Mouse (Mus musculus): Measurements from ENCODE around the gene Smpd1.
A peak's percentile ranks its signal among the peaks of the same experiment; 100 is the strongest.

Gene Smpd1

DNA sequence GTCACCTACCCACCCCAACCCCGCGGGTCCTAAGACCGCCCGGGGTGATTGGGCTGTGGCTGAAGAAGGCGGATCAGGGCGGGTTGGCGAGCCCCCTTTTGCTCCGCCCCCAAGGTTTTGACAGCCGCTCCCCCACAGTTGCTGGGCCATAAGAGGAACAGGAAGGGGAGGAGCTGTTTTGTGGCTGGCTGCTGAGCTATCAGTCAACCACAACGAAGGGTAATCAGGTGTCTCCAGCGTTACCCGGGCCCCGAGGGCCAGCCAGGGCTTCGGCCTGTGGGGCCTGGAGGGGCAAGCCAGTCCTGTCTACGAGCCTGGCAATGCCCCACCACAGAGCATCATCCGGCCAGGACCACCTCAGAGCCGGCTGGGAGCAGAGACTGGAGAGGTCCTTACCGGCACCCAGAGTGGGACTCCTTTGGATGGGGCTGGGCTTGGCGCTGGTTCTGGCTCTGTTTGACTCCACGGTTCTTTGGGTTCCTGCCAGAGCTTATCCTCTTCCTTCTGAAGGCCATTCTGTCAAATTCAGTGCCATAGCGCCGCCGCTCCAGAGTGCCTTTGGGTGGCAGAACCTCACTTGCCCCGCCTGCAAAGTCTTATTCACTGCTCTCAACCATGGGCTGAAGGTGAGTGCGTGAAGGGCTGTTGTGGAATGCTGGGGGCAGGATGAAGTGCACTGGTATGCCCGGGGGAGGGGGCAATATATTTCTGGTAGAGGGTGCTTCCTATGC lies at the start of gene Smpd1:
TSS of gene Smpd1 (plus strand) at position 149 of the 731 bp plus-strand sequence.
- DNase-seq (ENCODE audit: low read depth), result peak; percentile 89

DNA sequence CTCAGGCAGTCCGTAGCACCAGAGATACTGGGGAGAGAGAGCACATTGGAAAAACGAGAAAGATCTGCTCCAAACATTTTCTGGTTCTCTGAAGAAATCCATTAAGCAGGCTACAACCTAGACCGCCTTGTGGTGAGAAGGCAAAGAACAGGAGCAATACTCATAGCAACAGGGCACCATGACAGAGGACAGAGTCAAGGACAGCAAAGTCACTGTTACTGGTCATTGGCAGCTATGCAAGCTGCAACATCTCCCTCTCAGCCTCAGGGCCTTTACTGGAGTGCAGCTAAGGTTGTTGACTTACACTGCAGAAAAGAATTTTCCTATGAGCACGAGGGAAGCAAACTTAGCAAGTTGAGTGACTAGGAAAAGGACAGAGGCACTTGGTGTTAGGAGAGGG lies 46.9 kb upstream of the Smpd1 start:
- DNase-seq (ENCODE audit: low read depth), result no peak

DNA sequence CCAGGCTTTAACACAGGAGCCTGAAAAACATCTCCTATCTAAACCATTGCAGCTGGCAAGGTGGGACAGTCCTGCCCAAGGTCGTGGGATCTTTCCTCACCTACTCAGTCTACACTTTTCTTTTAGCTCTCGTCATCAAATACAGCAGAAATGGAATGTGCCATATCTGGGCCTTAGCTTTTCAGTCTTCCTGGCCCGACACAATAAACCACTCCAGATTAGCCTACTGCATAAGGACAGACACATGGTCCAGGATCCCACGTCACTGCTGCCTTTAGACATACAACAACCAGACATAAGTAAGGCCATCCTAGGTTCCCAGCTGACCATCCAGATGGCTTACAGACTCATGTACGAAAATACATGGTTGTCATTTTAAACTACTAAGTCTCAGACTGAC lies 44.0 kb upstream of the Smpd1 start:
- DNase-seq (ENCODE audit: low read depth), result no peak

DNA sequence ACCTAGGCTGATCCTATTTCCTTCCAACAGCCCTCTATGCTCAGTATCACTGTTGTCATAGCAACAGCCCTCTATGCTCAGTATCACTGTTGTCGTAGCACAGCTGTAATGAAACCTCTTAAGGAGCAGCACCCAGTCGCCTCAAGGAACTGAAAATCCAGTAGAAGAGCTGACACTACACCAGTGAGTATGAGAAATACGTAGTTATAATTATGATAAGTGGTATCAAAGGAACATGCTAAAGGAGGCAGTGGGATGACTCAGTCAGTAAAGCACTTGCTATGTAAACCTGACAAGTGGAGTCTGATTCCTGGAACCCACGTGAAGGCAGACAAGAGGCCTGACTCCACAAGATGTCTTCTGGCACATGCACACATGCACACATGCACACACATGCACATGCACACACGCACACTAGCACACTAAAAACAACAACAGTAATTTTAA lies 40.3 kb upstream of the Smpd1 start:
- DNase-seq (ENCODE audit: low read depth), result no peak

DNA sequence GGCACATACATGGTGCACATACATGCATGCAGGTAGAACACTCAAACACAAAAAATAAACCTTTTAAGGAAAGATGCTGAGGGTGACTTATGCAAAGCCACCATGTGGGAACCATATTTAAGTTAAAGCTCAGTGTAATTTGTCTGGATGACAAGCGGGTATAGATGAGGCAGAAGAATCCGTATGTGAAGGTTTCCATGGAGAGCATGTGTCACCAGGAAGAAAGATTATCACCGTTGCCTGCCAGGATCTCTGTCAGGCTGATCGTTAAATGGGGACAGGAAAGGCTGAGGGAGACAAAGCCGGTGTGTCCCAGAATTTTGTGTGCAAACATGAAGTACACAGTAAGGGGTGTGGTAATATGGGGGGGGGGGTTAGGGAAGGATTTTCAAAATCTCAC lies 39.6 kb upstream of the Smpd1 start:
- no peak for DNase-seq (ENCODE audit: low read depth)

DNA sequence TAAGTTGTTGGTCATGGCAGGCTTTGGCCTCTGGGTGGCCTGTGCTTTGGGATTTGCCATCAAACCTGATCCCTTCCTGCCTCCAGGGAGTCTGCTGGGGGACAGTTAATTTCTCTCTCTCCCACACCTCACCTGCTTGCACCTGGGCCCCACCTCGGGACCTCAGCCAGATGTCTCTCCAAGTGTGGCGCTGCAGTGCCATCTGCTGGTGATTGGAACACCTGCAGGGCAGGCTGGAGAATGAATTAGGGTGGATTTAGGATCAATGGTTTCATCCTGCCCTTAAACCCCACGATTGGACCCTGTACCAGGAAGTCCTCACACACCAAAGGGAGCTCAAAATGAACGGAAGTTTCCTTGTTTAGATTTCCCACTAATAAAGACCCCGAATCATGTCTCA lies 39.0 kb upstream of the Smpd1 start:
- peak; percentile 20 for DNase-seq (ENCODE audit: low read depth)

DNA sequence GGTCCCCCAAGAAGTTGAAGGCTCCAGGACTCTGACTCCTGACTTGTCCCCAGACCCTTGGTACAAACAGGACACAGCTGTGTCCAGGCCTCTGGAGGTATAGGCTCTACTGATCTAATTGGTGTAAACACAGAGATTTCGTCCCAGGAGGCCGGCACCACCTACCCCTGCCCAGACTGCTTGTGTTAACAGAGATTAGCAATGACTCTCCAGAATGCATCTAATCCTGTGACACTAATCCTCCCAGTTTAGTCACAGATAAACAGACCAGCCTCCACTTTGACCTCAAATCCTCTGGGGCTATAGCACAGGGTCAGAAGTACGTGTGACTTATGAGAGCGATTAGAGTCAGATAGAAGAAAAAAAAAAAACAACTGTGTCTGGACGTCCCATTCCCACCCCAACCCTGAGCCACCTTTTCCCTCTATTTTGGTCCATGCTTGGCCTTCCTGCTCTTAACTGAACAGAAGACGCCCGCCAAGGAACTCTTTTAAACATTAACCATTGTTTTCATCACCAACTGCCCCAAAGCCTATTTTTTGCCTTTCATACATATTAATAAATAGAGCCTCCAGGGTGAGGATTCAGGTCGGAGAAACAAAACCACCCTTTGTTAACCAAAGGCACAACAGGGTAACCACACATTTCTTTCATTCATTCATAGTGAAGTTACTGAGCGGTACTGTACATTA lies 37.3 kb upstream of the Smpd1 start:
- DNase-seq (ENCODE audit: low read depth), result no peak

DNA sequence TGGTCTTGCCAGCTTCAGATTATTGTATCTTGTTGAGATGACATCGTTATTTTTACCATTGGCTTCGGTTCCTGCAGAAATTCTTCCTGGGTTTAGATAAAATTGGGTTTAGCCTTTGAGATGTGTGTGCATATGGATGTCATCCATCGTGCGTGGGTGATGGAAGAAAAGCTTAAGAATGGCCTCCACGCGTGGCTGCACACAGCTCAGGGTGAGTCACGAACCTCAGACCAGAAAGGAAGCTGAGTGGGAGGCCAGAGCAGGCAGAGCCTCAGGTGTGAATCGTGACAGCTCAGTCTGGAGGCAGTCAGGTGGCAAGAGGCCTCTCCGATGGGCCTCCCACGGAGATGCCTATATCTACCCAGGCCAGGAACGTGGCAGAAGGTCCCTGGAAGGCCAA lies 34.8 kb upstream of the Smpd1 start:
- DNase-seq (ENCODE audit: low read depth), result no peak

DNA sequence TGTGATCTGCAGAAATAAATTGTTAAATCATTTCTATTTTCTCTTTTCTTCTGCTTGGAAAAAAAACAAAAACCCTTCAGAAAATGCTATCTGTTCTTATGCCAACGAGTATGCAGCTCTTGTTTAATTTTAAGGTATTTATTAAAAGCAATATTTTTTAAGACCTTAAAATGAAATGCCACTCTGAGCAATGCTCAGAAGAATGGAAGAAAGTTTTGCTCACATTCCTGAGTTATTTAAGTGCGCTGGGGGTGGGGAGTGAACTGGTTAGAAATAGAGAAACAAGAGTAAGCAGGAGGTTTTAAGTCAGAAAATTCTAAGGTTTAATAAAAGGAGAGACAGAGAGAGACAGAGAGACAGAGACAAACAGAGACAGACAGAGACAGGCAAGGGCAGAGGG lies 34.4 kb upstream of the Smpd1 start:
- no peak for DNase-seq (ENCODE audit: low read depth)

DNA sequence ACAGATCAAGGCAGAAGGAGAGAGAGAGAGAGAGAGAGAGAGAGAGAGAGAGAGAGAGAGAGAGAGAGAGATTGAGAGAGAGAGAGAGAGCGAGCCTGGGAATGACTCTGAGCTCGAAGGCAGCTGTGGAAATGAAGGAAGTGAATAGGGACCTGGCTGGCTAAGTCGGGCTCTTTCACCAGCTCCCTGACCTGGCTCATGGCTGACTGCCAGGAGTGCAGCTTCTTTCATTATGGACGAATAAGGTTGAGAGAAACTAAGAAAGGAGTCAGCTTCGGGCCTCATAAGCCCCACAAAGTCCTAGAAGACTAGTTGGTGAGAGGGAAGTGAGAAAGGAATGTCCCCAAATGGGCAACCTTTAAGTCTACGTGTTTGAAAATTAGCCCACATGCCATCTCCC lies 34.0 kb upstream of the Smpd1 start:
- DNase-seq (ENCODE audit: low read depth), result no peak

DNA sequence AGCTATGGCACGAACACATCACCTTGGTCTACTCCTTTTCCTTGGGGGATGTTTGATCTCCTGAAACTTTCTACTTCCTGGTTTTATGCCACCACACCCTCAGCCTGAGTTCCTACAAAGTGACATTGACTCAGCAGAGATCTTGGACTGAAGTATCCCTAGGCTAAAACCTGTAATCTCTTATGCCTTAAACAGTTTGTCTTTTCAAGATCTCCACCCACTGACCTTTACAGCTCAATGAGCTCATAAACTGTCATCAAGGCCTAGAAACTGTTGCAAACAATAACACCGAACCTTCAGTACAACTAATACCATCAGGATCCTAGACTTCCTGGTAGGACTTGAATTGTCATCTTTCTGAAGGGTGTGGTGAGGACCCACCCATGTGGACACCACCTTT lies 29.9 kb upstream of the Smpd1 start:
- DNase-seq (ENCODE audit: low read depth), result no peak

DNA sequence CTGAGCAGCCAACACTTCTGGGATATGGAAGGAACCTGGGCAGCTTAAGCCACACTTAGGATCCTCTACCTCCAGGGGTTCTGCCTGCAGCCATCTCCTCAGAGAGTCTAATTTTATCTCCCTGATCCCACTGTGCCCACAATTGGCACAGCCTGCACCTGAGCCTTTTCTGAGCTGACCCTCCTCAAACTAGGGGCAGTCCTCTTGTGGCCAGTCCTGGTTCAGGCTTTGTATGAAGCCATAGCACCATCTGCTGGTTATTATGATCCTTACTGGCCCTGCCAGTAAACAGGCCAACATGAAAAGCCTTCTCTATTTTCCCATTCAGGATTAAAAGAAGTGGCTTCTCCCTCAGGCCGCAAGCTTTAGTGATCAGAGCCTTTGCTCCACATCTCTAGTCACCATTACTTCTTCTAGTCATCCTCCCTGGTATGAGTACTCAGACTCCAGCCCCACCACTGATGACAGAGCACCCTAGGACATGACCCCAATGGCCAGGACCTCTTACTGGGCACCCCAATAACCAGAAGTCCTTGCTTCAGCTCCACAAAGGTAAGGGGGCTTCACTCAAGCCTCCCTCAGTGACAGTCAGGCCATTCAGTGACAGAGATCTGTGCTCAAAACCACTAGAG lies 26.7 kb upstream of the Smpd1 start:
- no peak for DNase-seq (ENCODE audit: low read depth)

DNA sequence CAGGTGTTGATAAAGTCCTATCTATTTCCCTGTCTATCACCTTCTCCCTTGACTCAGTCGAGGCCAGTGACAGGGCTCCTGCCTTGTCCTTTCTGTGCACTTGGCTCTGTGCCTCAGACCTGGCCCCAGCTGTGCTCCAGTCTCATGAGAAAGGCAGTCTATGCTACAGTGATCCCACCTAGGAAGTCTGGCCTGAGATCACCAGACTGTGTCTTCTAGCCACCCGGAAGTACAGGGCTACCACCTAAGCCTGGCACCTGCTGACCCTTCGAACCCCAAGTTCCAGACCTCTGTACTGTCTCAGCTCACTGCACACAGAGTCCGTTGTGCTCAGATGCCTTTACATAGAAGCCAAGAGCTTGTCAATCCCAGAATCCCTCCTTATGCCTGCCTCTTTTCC lies 26.1 kb upstream of the Smpd1 start:
- no peak for DNase-seq (ENCODE audit: low read depth)

DNA sequence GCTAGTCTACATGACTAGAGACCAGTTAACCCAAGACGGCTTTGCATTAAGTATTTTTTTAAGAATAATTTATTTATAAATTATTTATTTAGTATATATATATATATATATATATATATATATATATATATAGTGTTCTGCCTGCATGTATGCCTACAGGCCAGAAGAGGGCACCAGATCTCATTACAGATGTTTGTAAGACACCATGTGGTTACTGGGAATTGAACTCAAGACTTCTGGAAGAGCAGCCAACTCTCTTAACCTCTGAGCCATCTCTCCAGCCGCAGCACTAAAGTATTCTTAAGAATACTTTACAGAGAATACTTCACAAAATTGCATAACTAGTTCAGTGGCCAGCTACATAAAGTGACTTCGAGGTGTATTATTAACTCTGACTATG lies 20.0 kb upstream of the Smpd1 start:
- no peak for DNase-seq (ENCODE audit: low read depth)

DNA sequence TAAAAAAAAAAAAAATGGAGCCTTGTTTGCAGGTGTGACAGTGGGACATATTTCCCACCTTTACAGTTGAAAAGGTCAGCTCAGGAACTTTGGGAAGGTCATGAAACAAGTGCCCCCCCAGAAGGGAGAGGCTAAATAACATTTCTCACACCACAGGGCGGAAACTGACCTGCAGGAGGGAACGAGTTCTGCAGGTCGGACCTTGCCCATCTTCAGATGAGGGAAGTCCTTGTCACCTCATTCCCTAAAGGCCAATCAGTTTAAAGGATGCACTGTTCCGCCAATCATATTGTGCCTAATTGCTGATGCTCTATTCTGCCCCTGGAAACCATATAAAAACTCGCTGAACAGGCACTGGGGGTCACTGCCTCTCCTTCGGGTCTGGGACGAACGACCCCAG lies 8.2 kb upstream of the Smpd1 start:
- DNase-seq (ENCODE audit: low read depth), result no peak

DNA sequence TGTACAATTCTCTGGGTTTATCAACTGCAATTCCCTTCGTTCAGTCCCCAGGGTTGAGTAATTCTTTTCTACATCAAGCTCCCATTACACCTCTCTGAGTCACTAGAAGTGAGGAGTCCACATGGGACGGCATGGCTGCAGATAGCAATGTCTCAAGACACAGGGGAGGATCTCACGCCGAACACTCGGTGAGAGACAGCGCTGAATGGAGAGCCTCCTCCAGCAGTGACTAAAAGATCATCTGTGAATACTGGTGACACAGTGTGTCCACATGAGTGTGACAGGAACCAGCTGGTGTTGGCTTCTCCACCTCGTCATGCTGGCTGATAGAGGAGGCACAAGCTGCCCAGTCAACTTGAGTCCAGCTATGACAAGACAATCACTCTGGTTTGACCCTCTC lies 6.2 kb upstream of the Smpd1 start:
- no peak for DNase-seq (ENCODE audit: low read depth)

DNA sequence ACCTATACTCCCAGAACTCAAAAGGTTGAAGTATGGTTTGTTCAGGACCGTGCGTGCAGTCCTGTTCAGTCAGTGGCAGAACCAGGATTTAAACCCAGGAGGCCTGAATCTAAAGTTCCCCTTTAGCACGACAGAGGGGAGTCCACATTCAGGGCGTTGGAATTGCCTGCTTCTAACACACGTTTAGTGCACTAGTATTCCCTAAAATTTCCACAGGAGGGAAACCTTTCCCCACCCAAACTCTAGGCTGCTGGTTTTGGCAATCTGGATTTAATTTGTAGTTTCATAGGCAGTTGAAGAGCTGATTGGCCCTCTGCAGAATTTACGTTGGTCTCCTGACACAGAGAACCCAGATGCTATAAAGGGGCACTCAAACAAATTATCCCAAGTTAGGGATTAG lies 5.1 kb upstream of the Smpd1 start:
- DNase-seq (ENCODE audit: low read depth), result no peak

DNA sequence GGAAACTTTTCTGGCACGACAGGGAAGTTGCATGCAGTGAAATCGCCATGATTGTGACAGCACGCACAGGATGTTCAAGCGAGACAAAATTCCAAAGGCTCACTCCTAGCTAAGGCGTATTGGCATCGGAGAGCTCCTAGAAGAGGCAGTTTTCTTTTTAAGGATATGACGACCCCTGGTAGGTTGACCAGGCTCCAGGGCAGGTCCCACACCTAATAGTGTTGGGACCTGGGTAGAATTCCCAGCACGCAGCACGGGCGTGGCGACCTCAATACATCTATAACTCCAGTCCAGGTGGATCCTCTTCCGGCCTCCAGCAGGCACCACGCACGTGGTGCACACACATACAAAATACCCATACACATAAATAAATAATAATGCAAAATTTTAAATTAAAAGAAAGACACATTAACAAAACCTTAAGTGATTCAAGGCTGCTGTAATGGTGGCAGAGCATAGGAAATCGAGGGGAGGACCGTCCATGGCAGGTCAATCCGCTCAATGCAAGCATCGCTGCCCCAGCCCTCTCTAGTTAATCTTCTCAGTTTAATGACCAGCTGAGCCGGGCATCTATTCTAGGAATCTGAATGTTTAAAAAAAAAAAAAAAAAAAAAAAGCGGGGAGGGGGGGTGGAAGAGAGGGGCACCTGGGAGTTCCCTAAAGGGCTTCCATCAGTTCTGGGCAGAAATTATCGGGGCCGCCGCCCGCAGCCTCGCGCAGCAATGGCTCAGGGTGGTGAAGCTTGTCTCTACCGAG lies 526 bp upstream of the Smpd1 start:
- DNase-seq (ENCODE audit: low read depth), result no peak

DNA sequence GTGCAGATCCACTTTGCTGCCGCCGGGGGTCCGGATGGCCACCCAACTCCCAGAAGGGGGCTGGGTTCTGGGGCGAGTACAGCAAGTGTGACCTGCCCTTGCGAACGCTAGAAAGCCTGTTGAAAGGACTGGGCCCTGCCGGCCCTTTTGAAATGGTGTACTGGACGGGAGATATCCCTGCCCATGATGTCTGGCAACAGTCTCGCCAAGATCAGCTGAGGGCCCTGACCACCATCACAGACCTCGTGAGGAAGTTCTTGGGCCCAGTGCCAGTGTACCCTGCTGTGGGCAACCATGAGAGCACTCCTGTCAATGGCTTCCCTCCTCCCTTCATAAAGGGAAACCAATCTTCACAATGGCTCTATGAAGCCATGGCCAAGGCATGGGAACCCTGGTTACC lies 1.4 kb downstream of the Smpd1 start:
- DNase-seq (ENCODE audit: low read depth), result no peak

DNA sequence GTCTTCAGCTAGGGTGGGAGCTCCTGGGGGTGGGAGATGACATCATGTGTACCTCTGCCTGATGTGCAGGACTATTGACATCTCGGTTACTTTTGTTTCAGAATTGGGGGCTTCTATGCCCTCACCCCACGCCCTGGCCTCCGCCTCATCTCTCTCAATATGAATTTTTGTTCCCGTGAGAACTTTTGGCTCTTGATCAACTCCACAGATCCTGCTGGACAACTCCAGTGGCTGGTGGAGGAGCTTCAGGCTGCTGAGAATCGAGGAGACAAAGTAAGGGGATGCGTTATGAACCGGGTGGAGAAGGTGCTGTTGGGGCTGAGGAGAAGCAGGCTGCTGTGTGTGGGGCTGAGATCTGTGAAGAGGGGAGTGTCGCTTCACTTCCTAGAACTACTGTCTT lies 2.2 kb downstream of the Smpd1 start:
- DNase-seq (ENCODE audit: low read depth), result no peak

DNA sequence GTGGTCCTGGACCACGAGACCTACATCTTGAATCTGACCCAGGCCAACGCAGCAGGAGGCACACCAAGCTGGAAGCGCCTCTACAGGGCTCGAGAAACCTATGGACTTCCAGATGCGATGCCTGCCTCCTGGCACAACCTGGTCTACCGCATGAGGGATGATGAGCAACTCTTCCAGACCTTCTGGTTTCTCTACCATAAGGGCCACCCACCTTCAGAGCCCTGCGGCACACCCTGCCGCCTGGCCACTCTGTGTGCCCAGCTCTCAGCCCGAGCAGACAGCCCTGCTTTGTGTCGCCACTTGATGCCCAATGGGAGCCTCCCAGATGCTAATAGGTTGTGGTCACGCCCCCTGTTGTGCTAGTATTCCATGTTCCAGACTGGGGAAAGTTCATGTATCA lies 3.5 kb downstream of the Smpd1 start:
- no peak for DNase-seq (ENCODE audit: low read depth)

DNA sequence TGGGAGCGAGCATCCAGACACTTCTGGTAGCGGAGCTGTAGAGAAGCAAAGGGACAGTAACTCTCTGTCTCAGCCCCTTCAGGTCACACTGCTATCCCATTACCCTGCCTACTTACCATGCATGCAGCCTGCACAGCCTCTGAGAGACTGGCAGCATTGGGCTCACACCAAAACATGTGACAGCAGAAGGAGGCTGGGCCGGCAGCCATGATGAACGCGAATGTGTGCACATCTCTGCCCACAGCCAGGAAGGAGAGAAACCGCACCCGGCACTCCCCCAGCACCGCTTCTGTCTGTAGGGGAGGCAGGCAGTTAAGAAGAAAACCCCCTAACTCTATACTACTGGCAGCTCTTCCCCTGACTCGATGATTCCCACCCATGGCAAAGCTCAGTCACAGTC lies 4.9 kb downstream of the Smpd1 start:
- DNase-seq (ENCODE audit: low read depth), result no peak

DNA sequence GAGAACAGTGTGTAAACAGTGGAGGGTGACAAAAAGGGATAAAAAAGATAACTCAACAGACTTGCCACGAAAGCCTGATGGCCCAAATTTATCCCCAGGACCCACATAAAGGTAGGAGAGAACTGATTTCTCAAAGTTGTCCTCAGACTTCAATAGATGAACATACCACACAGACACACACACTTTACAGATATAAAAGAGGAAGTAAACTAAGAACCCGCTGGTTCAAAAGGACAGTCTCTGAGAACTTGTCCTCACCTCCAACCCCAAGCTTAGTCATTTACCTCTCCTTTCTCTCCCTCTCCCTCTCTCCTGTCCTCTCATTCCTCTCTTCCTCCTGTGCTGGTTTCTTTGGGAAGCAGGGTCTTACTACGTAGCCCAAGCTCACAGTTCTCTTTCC lies 8.2 kb downstream of the Smpd1 start:
- DNase-seq (ENCODE audit: low read depth), result no peak
